Mouse (Mus musculus) G1E (cell line): ENCODE measurements around the gene Rbm7.
A peak's percentile ranks its signal among the peaks of the same experiment; 100 is the strongest.

Source experiments
- CTCF ChIP-seq: IDR thresholded peaks from 2 replicates; pipeline ENCODE4 v1.5.1; 2012; ENCODE audit warnings: low read depth, low read length, inconsistent platforms, mixed read lengths
- GATA1 ChIP-seq: IDR thresholded peaks from 2 replicates; pipeline ENCODE4 v1.6.1; 2012; ENCODE audit warnings: borderline replicate concordance, low read length, inconsistent platforms, mixed read lengths
- POLR2AphosphoS5 ChIP-seq: IDR thresholded peaks from 2 replicates; pipeline ENCODE4 v1.6.1; 2012; ENCODE audit warnings: low read depth, low read length, inconsistent platforms; ENCODE audit not compliant: insufficient replicate concordance
- TAL1 ChIP-seq: conservative IDR thresholded peaks from 2 replicates; pipeline ENCODE4 v1.6.1; 2012; ENCODE audit warnings: low read depth, low read length, inconsistent platforms, mixed read lengths

DNA sequence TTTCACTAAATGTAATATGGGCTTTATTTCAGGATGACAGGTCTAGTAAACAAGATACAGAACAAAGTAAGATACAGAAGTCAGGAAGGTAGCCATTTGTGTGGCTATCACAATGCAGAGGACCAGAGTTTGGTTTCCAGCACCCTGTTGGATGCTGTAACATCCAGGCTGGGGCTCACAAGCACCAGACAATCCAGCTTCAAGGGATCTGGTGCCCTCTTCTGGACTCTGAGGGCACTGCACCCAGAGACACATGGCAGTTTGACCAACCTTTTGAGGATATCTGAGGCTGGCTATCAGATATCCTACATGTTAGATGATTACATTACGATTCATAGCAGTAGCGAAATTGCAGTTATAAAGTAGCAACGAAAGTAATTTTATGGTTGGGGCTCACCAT, 29.4 kb downstream of the Rbm7 start:
- TF ChIP-seq CTCF, result peak; percentile 61
- no peak for TF ChIP-seq POLR2AphosphoS5
- TF ChIP-seq GATA1, result no peak
- no peak for TF ChIP-seq TAL1
